Mouse (Mus musculus) intestine, embryonic 14.5 days (tissue): Measurements from ENCODE around the gene E130114P18Rik. TPM values are rescaled to one million over a fixed set of nuclear protein-coding genes. Genes with fewer than 3 reads are reported as not detected.

Source experiments
- ATAC-seq: fragments of 200-750 bp; cut with Nextera tagmentation; replicated peaks from 2 replicates; pipeline ENCODE4 v1.8.0; 2017; ENCODE audit warnings: low read depth, moderate number of reproducible peaks, moderate TSS enrichment, moderate library complexity; ENCODE audit not compliant: low FRiP score, low TSS enrichment
- DNase-seq: peaks from one replicate; pipeline ENCODE4 v3.0.0-alpha.2; 2018; ENCODE audit warnings: low spot score
- H3K27ac ChIP-seq: fragments of 300-500 bp; sonication (generic); 2 replicates; pipeline ENCODE4 v1.5.1; 2014; ENCODE audit warnings: low read depth, mild to moderate bottlenecking, control low read depth
- H3K27me3 ChIP-seq: fragments of 300-500 bp; sonication (generic); replicated peaks from 2 replicates; pipeline ENCODE4 v1.6.1; 2014; ENCODE audit warnings: low read length, control low read depth; ENCODE audit not compliant: control insufficient read depth, insufficient read depth
- H3K36me3 ChIP-seq: fragments of 300-500 bp; sonication (generic); 2 replicates; pipeline ENCODE4 v1.6.1; 2014; ENCODE audit warnings: low read length, control low read depth; ENCODE audit not compliant: control insufficient read depth, insufficient read depth
- H3K4me1 ChIP-seq: fragments of 300-500 bp; sonication (generic); replicated peaks from 2 replicates; pipeline ENCODE4 v1.6.1; 2014; ENCODE audit warnings: low read length, control low read depth, mixed read lengths; ENCODE audit not compliant: control insufficient read depth, insufficient read depth
- H3K4me2 ChIP-seq: fragments of 300-500 bp; sonication (generic); 2 replicates; pipeline ENCODE4 v1.6.1; 2014; ENCODE audit warnings: low read length
- H3K4me3 ChIP-seq: fragments of 300-500 bp; sonication (generic); 2 replicates; pipeline ENCODE4 v1.5.1; 2014; ENCODE audit warnings: low read depth, low read length, control low read depth, mixed read lengths
- H3K9ac ChIP-seq: fragments of 300-500 bp; sonication (generic); 2 replicates; pipeline ENCODE4 v1.6.1; 2014; ENCODE audit warnings: mild to moderate bottlenecking, low read length
- H3K9me3 ChIP-seq: fragments of 300-500 bp; sonication (generic); 2 replicates; pipeline ENCODE4 v1.6.1; 2016; ENCODE audit warnings: low read length, control low read depth; ENCODE audit not compliant: control insufficient read depth
- WGBS: fragments of 180-500 bp; shearing (Covaris S2); extraction: QIAGEN DNeasy Blood & Tissue Kit; methylation state at CpG from one replicate; pipeline ENCODE4 v1.1.7; 2014; 5-methylcytosine and 5-hydroxymethylcytosine counted together
- polyA plus RNA-seq: library from polyadenylated mRNA; unstranded; fragments of >200 nt; fragmentation: Nextera tagmentation; extraction: Ambion mirVana; gene quantifications from 2 replicates; pipeline ENCODE4 v1.2.1, GENCODE M21; 2014

Gene E130114P18Rik
- polyA plus RNA-seq, 1 experiment from 2014 or later: 5.2 TPM

GRCm38 (mm10) chr4:97606524-97606923 is 171.4 kb downstream of the E130114P18Rik start:
- H3K4me1 ChIP-seq: peaks cover 19% of the 10 kb centered on the region
- peak overlapping the region; percentile 14; the same call in 1 of the 2 replicates for H3K4me2 ChIP-seq
- H3K36me3 ChIP-seq: no peaks in the 10 kb centered on the region
- H3K9me3 ChIP-seq: no peaks in the 10 kb centered on the region
- ATAC-seq (no peak), DNase-seq (peak; percentile 38)
- no peak overlapping the region for H3K4me3 ChIP-seq
- no peak overlapping the region for H3K9ac ChIP-seq
- no peaks in the 10 kb centered on the region for H3K27me3 ChIP-seq
- 58% methylated on average over 8 of the region's 8 CpGs for WGBS
- H3K27ac ChIP-seq: no peak overlapping the region

DNA sequence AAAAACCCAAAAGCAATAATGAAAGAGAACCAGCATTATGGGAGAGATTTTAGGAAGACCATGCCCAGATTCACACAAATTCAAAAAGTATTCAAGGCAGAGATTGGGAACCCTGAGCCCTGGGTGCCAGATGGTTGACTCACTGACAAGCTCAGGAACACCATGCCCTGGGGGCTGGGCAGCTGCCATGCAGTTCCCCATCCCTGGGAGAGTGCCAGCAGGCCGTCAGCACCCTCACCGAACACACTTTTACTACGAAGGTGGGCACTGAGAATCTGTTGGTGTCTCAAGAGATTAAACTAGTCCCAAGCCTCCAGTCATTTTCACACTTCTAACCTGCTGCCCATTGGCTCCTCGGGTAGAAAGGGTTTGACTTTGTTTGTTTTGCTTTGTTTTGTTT is 175.3 kb downstream of the E130114P18Rik start:
- ATAC-seq (no peak), DNase-seq (no peak)
- Histone ChIP-seq H3K27ac (no peak overlapping the region), H3K4me1 (peaks cover 19% of the 10 kb centered on the region), H3K36me3 (no peaks in the 10 kb centered on the region), H3K4me3 (no peak overlapping the region), H3K9me3 (no peaks in the 10 kb centered on the region), H3K9ac (no peak overlapping the region), H3K27me3 (no peaks in the 10 kb centered on the region), H3K4me2 (no peak overlapping the region)
- WGBS: 83% methylated on average over 4 of the region's 4 CpGs

- no peak for DNase-seq
- Histone ChIP-seq H3K36me3 (no peaks in the 10 kb centered on the region), H3K4me2 (peak overlapping the region; percentile 18), H3K4me1 (peaks cover 15% of the 10 kb centered on the region), H3K9ac (no peak overlapping the region), H3K27ac (peak overlapping the region; percentile 57), H3K27me3 (no peaks in the 10 kb centered on the region), H3K9me3 (no peaks in the 10 kb centered on the region), H3K4me3 (no peak overlapping the region)
- ATAC-seq: peak; percentile 85
- 13% methylated on average over 8 of the region's 8 CpGs for WGBS
These were observed 176.7 kb downstream of the E130114P18Rik start for GRCm38 (mm10) chr4:97600875-97601835.

- no peak overlapping the region for H3K9ac ChIP-seq
- H3K27ac ChIP-seq: no peak overlapping the region
- no peak overlapping the region for H3K4me3 ChIP-seq
- ATAC-seq (no peak), DNase-seq (no peak)
- no peak overlapping the region for H3K4me2 ChIP-seq
- peaks cover 15% of the 10 kb centered on the region for H3K4me1 ChIP-seq
- no peaks in the 10 kb centered on the region for H3K36me3 ChIP-seq
- H3K9me3 ChIP-seq: no peaks in the 10 kb centered on the region
- H3K27me3 ChIP-seq: no peaks in the 10 kb centered on the region
- 87% methylated on average over 1 of the region's 1 CpGs for WGBS
These were observed 180.4 kb downstream of the E130114P18Rik start for GRCm38 (mm10) chr4:97597443-97597842.

- DNase-seq (peak; percentile 24), ATAC-seq (no peak)
- no peaks in the 10 kb centered on the region for H3K9me3 ChIP-seq
- no peak overlapping the region for H3K9ac ChIP-seq
- 85% methylated on average over 9 of the region's 9 CpGs for WGBS
- no peak overlapping the region for H3K4me3 ChIP-seq
- H3K27me3 ChIP-seq: no peaks in the 10 kb centered on the region
- peaks cover 10% of the 10 kb centered on the region for H3K4me1 ChIP-seq
- H3K27ac ChIP-seq: no peak overlapping the region
- H3K36me3 ChIP-seq: no peaks in the 10 kb centered on the region
- no peak overlapping the region for H3K4me2 ChIP-seq
These were observed 181.5 kb downstream of the E130114P18Rik start for GRCm38 (mm10) chr4:97596348-97596747.

GRCm38 (mm10) chr4:97593869-97594268 is 184.0 kb downstream of the E130114P18Rik start:
- Histone ChIP-seq H3K27me3 (no peaks in the 10 kb centered on the region), H3K9me3 (no peaks in the 10 kb centered on the region), H3K27ac (no peak overlapping the region), H3K36me3 (no peaks in the 10 kb centered on the region), H3K4me2 (no peak overlapping the region), H3K4me1 (no peaks in the 10 kb centered on the region), H3K9ac (no peak overlapping the region), H3K4me3 (no peak overlapping the region)
- WGBS: 84% methylated on average over 5 of the region's 5 CpGs
- DNase-seq (peak; percentile 33), ATAC-seq (no peak)

DNA sequence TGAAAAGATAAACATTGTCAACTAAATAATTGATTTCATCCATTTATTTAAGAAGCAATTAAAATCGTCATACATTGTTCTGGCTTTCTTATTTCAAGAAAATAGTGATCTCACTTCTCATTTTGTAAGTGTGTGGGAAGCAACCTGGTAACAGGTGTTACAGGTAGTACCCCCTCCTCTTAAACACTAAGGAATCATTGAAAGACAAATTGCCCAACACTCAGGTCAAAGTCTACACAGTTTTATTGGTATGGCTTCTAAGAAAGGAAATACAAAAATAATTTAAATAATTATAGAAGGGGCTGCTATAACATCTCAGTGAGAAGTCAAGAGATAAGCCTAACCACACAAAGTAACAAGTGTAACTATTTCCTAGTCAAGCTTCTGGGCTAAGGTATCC is 188.1 kb downstream of the E130114P18Rik start:
- DNase-seq (no peak), ATAC-seq (no peak)
- Histone ChIP-seq H3K27me3 (no peaks in the 10 kb centered on the region), H3K36me3 (no peaks in the 10 kb centered on the region), H3K4me1 (no peaks in the 10 kb centered on the region; the same call in 1 of the 2 replicates), H3K4me2 (no peak overlapping the region), H3K9me3 (no peaks in the 10 kb centered on the region), H3K4me3 (no peak overlapping the region), H3K27ac (no peak overlapping the region), H3K9ac (no peak overlapping the region)
- WGBS: 56% methylated on average over 1 of the region's 1 CpGs

- Histone ChIP-seq H3K4me3 (no peak overlapping the region), H3K36me3 (no peaks in the 10 kb centered on the region), H3K27me3 (no peaks in the 10 kb centered on the region), H3K9me3 (no peaks in the 10 kb centered on the region), H3K4me1 (peaks cover 4% of the 10 kb centered on the region; the same call in 1 of the 2 replicates), H3K27ac (no peak overlapping the region), H3K4me2 (no peak overlapping the region), H3K9ac (no peak overlapping the region)
- DNase-seq (no peak), ATAC-seq (no peak)
- 74% methylated on average over 9 of the region's 9 CpGs for WGBS
These were observed 190.4 kb downstream of the E130114P18Rik start for GRCm38 (mm10) chr4:97587412-97588010.
